In the genomic region with DNA sequence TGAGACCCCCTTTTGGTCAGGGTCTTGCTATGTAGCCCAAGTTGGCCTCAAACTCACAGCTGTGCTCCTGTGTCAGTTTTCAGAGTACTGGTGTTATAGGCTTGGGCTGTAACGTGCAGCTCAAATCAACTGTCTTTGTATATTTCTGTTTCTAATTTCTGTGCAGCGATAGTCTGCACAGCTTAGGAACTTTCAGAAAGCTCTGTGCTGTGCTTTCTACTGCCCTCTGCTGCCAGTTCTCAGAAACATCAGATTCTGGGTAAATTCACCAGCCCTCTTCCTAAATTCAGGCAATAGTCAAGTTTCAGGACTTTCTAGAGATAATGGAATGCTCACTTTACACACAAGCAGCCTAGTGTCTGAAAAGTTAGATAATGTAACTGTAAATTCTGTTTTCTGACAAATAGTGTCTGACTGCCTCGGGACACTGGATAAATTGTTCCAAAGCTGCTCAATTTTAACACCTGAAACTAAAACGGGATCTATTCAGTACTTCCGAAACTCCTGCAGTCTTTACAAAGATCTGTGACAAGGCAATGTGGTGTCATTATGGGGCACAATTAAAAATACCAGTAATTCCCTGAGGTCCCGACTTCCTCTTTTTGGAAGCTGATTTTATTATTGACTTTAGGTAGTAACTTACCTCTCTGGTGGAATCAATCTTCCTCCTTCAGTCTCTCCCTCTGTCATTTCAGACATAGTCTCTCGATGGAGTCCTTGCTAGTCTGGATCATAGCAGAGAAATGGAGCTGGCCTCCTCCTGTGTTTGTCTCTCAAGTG, we compare ENCODE assay signal across 9 mouse cellular contexts. TPM values are rescaled to one million over a fixed set of nuclear protein-coding genes. Genes with fewer than 3 reads are reported as not detected.
DNase-seq lines count a peak whose midpoint lies in the region; ATAC-seq and TF ChIP-seq lines count a peak whose summit lies in the region.
"Had no signal": no experiment of that assay in that cellular context is flagged by ENCODE, and none has a peak within 500 bp of the region (broad histone marks: within the 10 kb centered on the region; RNA-seq: fewer than 3 reads in every experiment).

No protein-coding gene starts in this region.

- H3K4me2 ChIP-seq in lung, embryonic 16.5 days (ENCODE audit: low read depth, low read length): no peak overlapping the region
- H3K4me2 ChIP-seq: heart, embryonic 15.5 days had no signal

- no peaks in the 10 kb centered on the region for H3K36me3 ChIP-seq in thymus, adult 2 months (ENCODE audit: control insufficient read depth, insufficient read depth, low read length)
- H3K36me3 ChIP-seq in lung, embryonic 16.5 days (ENCODE audit: control insufficient read depth, insufficient read depth, low read length): no peaks in the 10 kb centered on the region
- H3K36me3 ChIP-seq: heart, embryonic 15.5 days had no signal

- no peak for TF ChIP-seq CTCF in thymus, adult 2 months (IDR thresholded peaks at IDR 0.05; ENCODE audit: borderline replicate concordance, control insufficient read depth, extremely low read depth, insufficient read depth, low read length, poor library complexity)

- H3K27me3 ChIP-seq in thymus, adult 2 months (ENCODE audit: control insufficient read depth, insufficient read depth, low read length): no peaks in the 10 kb centered on the region
- H3K27me3 ChIP-seq in lung, embryonic 16.5 days (ENCODE audit: control insufficient read depth, insufficient read depth, low read depth, low read length): no peaks in the 10 kb centered on the region
- H3K27me3 ChIP-seq: heart, embryonic 15.5 days had no signal

- ATAC-seq in lung, embryonic 16.5 days (ENCODE audit: low read depth): 0 out of 2 replicates have a peak, but pooled peaks have one; percentile 31

- H3K9me3 ChIP-seq in lung, embryonic 16.5 days (ENCODE audit: control insufficient read depth, low read length): no peaks in the 10 kb centered on the region
- H3K9me3 ChIP-seq: heart, embryonic 15.5 days had no signal

- no peaks in the 10 kb centered on the region for H3K4me1 ChIP-seq in thymus, adult 2 months (replicated peaks; ENCODE audit: control insufficient read depth, insufficient read depth, low read length)
- H3K4me1 ChIP-seq in lung, embryonic 16.5 days (replicated peaks; ENCODE audit: control insufficient read depth, insufficient read depth, low read length): no peaks in the 10 kb centered on the region
- H3K4me1 ChIP-seq: heart, embryonic 15.5 days had no signal

- TF ChIP-seq POLR2A in thymus, adult 2 months (IDR thresholded peaks at IDR 0.05; ENCODE audit: control insufficient read depth, extremely low read depth, insufficient read depth, low read length, poor library complexity): no peak

- 56% methylated on average over 7 of the region's 7 CpGs for WGBS in thymus, adult 2 months
- WGBS in lung, embryonic 16.5 days: 48% methylated on average over 7 of the region's 7 CpGs

- no peak overlapping the region for H3K9ac ChIP-seq in lung, embryonic 16.5 days (ENCODE audit: low read length)
- H3K9ac ChIP-seq: heart, embryonic 15.5 days had no signal

- no peak overlapping the region for H3K27ac ChIP-seq in thymus, adult 2 months (ENCODE audit: control insufficient read depth, insufficient read depth, low read length)
- no peak overlapping the region for H3K27ac ChIP-seq in lung, embryonic 16.5 days (ENCODE audit: low read length)
- H3K27ac ChIP-seq: heart, embryonic 15.5 days had no signal

- peak; percentile 1 for DNase-seq in gastrocnemius, adult 18-20 months (ENCODE audit: low spot score)
- no peak for DNase-seq in gastrocnemius, postnatal 25 days
- peak; percentile 16 for DNase-seq in thymus, adult 2 months
- no peak for DNase-seq in thymus, adult 18-20 months
- peak; percentile 50 for DNase-seq in embryo, embryonic 10.5 days (ENCODE audit: low spot score)
- DNase-seq in kidney, adult 9 months: peak; percentile 60
- peak; percentile 16 for DNase-seq in thymus, postnatal 14 days

- no peak overlapping the region for H3K4me3 ChIP-seq in thymus, adult 2 months (ENCODE audit: control insufficient read depth, insufficient read depth, low read length)
- no peak overlapping the region for H3K4me3 ChIP-seq in lung, embryonic 16.5 days (ENCODE audit: low read length)
- H3K4me3 ChIP-seq: heart, embryonic 15.5 days had no signal

RNA-seq across cellular contexts. Expression of gene 5430427O19Rik, which starts 9.2 kb away (rescaled TPM):
- under 1 TPM; 0.07 to 0.12 TPM for total RNA-seq in gastrocnemius, adult 18-20 months (2021)
- total RNA-seq in gastrocnemius, postnatal 25 days (2021): under 1 TPM in 1 of 2 experiments, not detected in 1; 0.10 TPM
- polyA plus RNA-seq in thymus, adult 2 months (2012; rRNA removed): 0.19 and 0.34 TPM in 2 replicates
- polyA plus RNA-seq in lung, embryonic 16.5 days (2015; fragmentation: Nextera tagmentation; extraction: Ambion mirVana): 0.30 and 0.35 TPM in 2 replicates

Comparison
In these comparisons a context has a peak if more than half of its experiments do, and no peak if none do; other contexts are left out.
1. DNase-seq: peak in gastrocnemius, adult 18-20 months (single experiment), thymus, adult 2 months (single experiment), embryo, embryonic 10.5 days (single experiment), kidney, adult 9 months (single experiment) and thymus, postnatal 14 days (single experiment); none in gastrocnemius, postnatal 25 days (single experiment) and thymus, adult 18-20 months (0 of 2).